Mouse (Mus musculus) kidney, postnatal 0 days (tissue): ENCODE measurements around the gene Kncn. TPM values are rescaled to one million over a fixed set of nuclear protein-coding genes. Genes with fewer than 3 reads are reported as not detected.
A peak's percentile ranks its signal among the peaks of the same experiment; 100 is the strongest.

Experiments
- ATAC-seq: fragments of 200-750 bp; cut with Nextera tagmentation; replicated peaks from 2 replicates; pipeline ENCODE4 v1.8.0; 2017; ENCODE audit warnings: low read depth, moderate number of reproducible peaks, moderate TSS enrichment, moderate library complexity; ENCODE audit not compliant: low FRiP score
- DNase-seq: peaks from one replicate; pipeline ENCODE4 v3.0.0-alpha.2; 2016; ENCODE audit warnings: low spot score
- H3K27ac ChIP-seq: fragments of 300-500 bp; sonication (generic); 2 replicates; pipeline ENCODE4 v1.5.1; 2014; ENCODE audit warnings: mild to moderate bottlenecking
- H3K27me3 ChIP-seq: fragments of 300-500 bp; sonication (generic); 2 replicates; pipeline ENCODE4 v1.6.1; 2014; ENCODE audit warnings: low read length, mixed read lengths; ENCODE audit not compliant: insufficient read depth
- H3K36me3 ChIP-seq: fragments of 300-500 bp; sonication (generic); 2 replicates; pipeline ENCODE4 v1.6.1; 2014; ENCODE audit warnings: low read length, mixed read lengths; ENCODE audit not compliant: insufficient read depth
- H3K4me1 ChIP-seq: fragments of 300-500 bp; sonication (generic); replicated peaks from 2 replicates; pipeline ENCODE4 v1.6.1; 2014; ENCODE audit warnings: antibody characterized with exemption, low read length, mixed read lengths; ENCODE audit not compliant: insufficient read depth
- H3K4me2 ChIP-seq: fragments of 300-500 bp; sonication (generic); 2 replicates; pipeline ENCODE4 v1.6.1; 2014; ENCODE audit warnings: mild to moderate bottlenecking, low read length, moderate library complexity, mixed read lengths
- H3K4me3 ChIP-seq: fragments of 300-500 bp; sonication (generic); replicated peaks from 2 replicates; pipeline ENCODE4 v1.5.1; 2014; ENCODE audit warnings: low read depth, low read length
- H3K9ac ChIP-seq: fragments of 300-500 bp; sonication (generic); 2 replicates; pipeline ENCODE4 v1.6.1; 2014; ENCODE audit warnings: low read depth, low read length
- H3K9me3 ChIP-seq: fragments of 300-500 bp; sonication (generic); replicated peaks from 2 replicates; pipeline ENCODE4 v1.6.1; 2016; ENCODE audit warnings: low read length, inconsistent platforms, mixed read lengths
- CTCF ChIP-seq: IDR thresholded peaks from 2 replicates; pipeline ENCODE4 v1.5.1; 2016; ENCODE audit warnings: antibody characterized with exemption, low read depth, mild to moderate bottlenecking, moderate library complexity
- WGBS: fragments of 180-500 bp; shearing (Covaris S2); extraction: QIAGEN DNeasy Blood & Tissue Kit; methylation state at CpG from one replicate; pipeline ENCODE4 v1.1.7; 2014; 5-methylcytosine and 5-hydroxymethylcytosine counted together
- polyA plus RNA-seq: library from polyadenylated mRNA; unstranded; fragments of >200 nt; fragmentation: Nextera tagmentation; extraction: Ambion mirVana; gene quantifications from 2 replicates; pipeline ENCODE4 v1.2.1, GENCODE M21; 2015

Kncn gene
- polyA plus RNA-seq, 1 experiment from 2014 or later = 0.05 TPM

- H3K9ac ChIP-seq = no peak overlapping the region
- peak; percentile 86 for DNase-seq
- H3K27ac ChIP-seq = no peak overlapping the region
- no peak overlapping the region for H3K4me2 ChIP-seq
- peak; percentile 89 for TF ChIP-seq CTCF
- no peaks in the 10 kb centered on the region for H3K36me3 ChIP-seq
- no peaks in the 10 kb centered on the region for H3K9me3 ChIP-seq
- ATAC-seq = no peak
- no peak overlapping the region for H3K4me3 ChIP-seq
- H3K27me3 ChIP-seq = peaks cover 31% of the 10 kb centered on the region
- 19% methylated on average over 5 of the region's 5 CpGs for WGBS
- H3K4me1 ChIP-seq = peaks cover 6% of the 10 kb centered on the region; the same call in 1 of the 2 replicates
Observed at GRCm38 (mm10) chr4:115902816-115903215, 18.6 kb downstream of the Kncn start.

- Histone ChIP-seq H3K4me2 (no peak overlapping the region), H3K9me3 (no peaks in the 10 kb centered on the region), H3K4me3 (no peak overlapping the region), H3K27me3 (peaks cover 20% of the 10 kb centered on the region), H3K27ac (no peak overlapping the region), H3K4me1 (no peaks in the 10 kb centered on the region), H3K9ac (no peak overlapping the region), H3K36me3 (no peaks in the 10 kb centered on the region)
- ATAC-seq (no peak; the same call in 1 of the 2 replicates), DNase-seq (peak; percentile 24)
- WGBS = 8% methylated on average over 12 of the region's 12 CpGs
- TF ChIP-seq CTCF = no peak
Observed at GRCm38 (mm10) chr4:115904375-115904774, 20.2 kb downstream of the Kncn start.

- DNase-seq = no peak
- no peak overlapping the region for H3K4me2 ChIP-seq
- no peak overlapping the region for H3K27ac ChIP-seq
- 7% methylated on average over 7 of the region's 7 CpGs for WGBS
- no peaks in the 10 kb centered on the region for H3K9me3 ChIP-seq
- TF ChIP-seq CTCF = no peak
- no peaks in the 10 kb centered on the region for H3K36me3 ChIP-seq
- peaks cover 20% of the 10 kb centered on the region for H3K27me3 ChIP-seq
- no peak for ATAC-seq
- no peaks in the 10 kb centered on the region for H3K4me1 ChIP-seq
- H3K4me3 ChIP-seq = no peak overlapping the region
- no peak overlapping the region for H3K9ac ChIP-seq
Observed at GRCm38 (mm10) chr4:115905701-115906100, 21.5 kb downstream of the Kncn start.

GRCm38 (mm10) chr4:115906791-115907190 lies 22.6 kb downstream of the Kncn start:
- H3K9ac ChIP-seq = no peak overlapping the region
- H3K27me3 ChIP-seq = peaks cover 20% of the 10 kb centered on the region
- no peaks in the 10 kb centered on the region for H3K36me3 ChIP-seq
- DNase-seq (no peak), ATAC-seq (no peak)
- no peaks in the 10 kb centered on the region for H3K4me1 ChIP-seq
- no peak overlapping the region for H3K4me2 ChIP-seq
- H3K4me3 ChIP-seq = no peak overlapping the region
- no peak overlapping the region for H3K27ac ChIP-seq
- WGBS = 85% methylated on average over 3 of the region's 3 CpGs
- H3K9me3 ChIP-seq = no peaks in the 10 kb centered on the region
- TF ChIP-seq CTCF = no peak

- no peaks in the 10 kb centered on the region for H3K9me3 ChIP-seq
- TF ChIP-seq CTCF = no peak
- DNase-seq = no peak
- no peak overlapping the region for H3K4me2 ChIP-seq
- H3K9ac ChIP-seq = no peak overlapping the region
- no peak overlapping the region for H3K4me3 ChIP-seq
- WGBS = 68% methylated on average over 1 of the region's 1 CpGs
- no peak for ATAC-seq
- no peak overlapping the region for H3K27ac ChIP-seq
- H3K4me1 ChIP-seq = no peaks in the 10 kb centered on the region
- H3K36me3 ChIP-seq = no peaks in the 10 kb centered on the region
- peaks cover 14% of the 10 kb centered on the region; the same call in 1 of the 2 replicates for H3K27me3 ChIP-seq
Observed at GRCm38 (mm10) chr4:115907994-115908393, 23.8 kb downstream of the Kncn start.

- no peak overlapping the region for H3K27ac ChIP-seq
- no peak for DNase-seq
- WGBS = 14% methylated on average over 7 of the region's 7 CpGs
- H3K4me2 ChIP-seq = no peak overlapping the region
- no peaks in the 10 kb centered on the region for H3K9me3 ChIP-seq
- no peak for TF ChIP-seq CTCF
- peaks cover 14% of the 10 kb centered on the region; the same call in 1 of the 2 replicates for H3K27me3 ChIP-seq
- H3K4me3 ChIP-seq = no peak overlapping the region
- no peak overlapping the region for H3K9ac ChIP-seq
- ATAC-seq = no peak
- H3K4me1 ChIP-seq = no peaks in the 10 kb centered on the region
- no peaks in the 10 kb centered on the region for H3K36me3 ChIP-seq
Observed at GRCm38 (mm10) chr4:115908641-115909040, 24.4 kb downstream of the Kncn start.

GRCm38 (mm10) chr4:115911586-115911985 lies 27.4 kb downstream of the Kncn start:
- no peaks in the 10 kb centered on the region for H3K4me1 ChIP-seq
- no peak for DNase-seq
- no peak for TF ChIP-seq CTCF
- no peak overlapping the region for H3K4me3 ChIP-seq
- no peaks in the 10 kb centered on the region for H3K9me3 ChIP-seq
- no peak overlapping the region for H3K9ac ChIP-seq
- no peaks in the 10 kb centered on the region for H3K36me3 ChIP-seq
- WGBS = 2% methylated on average over 4 of the region's 4 CpGs
- no peak overlapping the region for H3K4me2 ChIP-seq
- no peak for ATAC-seq
- H3K27me3 ChIP-seq = peaks cover 16% of the 10 kb centered on the region
- H3K27ac ChIP-seq = no peak overlapping the region
